Mouse (Mus musculus): ENCODE results near the gene Gnb5. TPM values are rescaled to one million over a fixed set of nuclear protein-coding genes. Genes with fewer than 3 reads are reported as not detected.

Gnb5 gene
- polyA plus RNA-seq, 1 experiment from 2014 or later = 31.9 TPM

DNA sequence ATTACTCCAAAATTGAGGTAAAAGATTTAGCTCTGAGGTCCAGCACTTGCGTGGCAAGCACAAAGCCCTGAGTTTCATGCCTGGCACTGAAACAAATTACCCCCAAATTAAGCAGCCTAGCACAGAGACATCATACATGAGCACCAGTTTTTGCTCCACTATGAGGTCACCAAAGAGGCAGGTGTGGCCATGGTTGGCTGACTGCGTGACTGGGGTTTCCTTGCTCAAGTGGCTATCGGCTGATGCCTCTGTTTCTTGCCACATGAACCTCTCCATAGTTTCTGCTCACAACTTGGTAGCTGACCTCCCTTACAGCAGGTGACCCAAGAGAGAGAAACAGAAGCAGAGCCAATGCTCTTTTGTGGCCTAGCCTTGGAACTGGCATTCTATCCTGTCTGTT is 22.0 kb downstream of the Gnb5 start:
- Histone ChIP-seq H3K27ac (ENCODE audit: low read length) (no peak overlapping the region), H3K4me3 (ENCODE audit: low read depth, low read length) (no peak overlapping the region), H3K9ac (replicated peaks; ENCODE audit: low read depth, low read length) (no peak overlapping the region), H3K4me1 (ENCODE audit: control insufficient read depth, insufficient read depth, low read length) (no peaks in the 10 kb centered on the region), H3K27me3 (ENCODE audit: control insufficient read depth, insufficient read depth, low read length) (no peaks in the 10 kb centered on the region), H3K36me3 (ENCODE audit: control insufficient read depth, insufficient read depth, low read length) (no peaks in the 10 kb centered on the region), H3K4me2 (replicated peaks; ENCODE audit: low read depth, low read length) (no peak overlapping the region), H3K9me3 (ENCODE audit: control insufficient read depth, low read depth, low read length) (no peaks in the 10 kb centered on the region)
- 96% methylated on average over 3 of the region's 3 CpGs for WGBS
- ATAC-seq (ENCODE audit: insufficient number of reproducible peaks, insufficient read depth, low FRiP score, low read depth) = no peak

DNA sequence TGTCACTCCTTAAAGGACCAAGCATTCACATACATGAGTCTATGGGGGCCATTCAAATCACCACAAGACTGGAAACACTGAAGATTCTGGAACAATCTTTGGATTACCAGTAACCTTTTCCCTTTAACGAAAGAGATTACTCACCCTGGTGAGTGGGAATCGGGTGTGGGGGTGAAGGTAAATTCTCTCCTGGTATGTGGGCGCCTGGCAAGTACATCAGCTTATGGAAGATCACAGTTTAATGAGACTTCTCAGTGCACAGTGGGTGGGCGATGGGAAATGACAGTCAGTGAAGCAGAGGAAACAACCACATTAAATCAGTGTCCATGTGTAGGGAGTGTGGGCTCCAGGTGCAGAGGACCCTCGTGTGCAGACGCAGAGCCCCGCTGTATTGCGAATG is 24.7 kb downstream of the Gnb5 start:
- ATAC-seq (ENCODE audit: insufficient number of reproducible peaks, insufficient read depth, low FRiP score, low read depth) = no peak
- 92% methylated on average over 8 of the region's 8 CpGs for WGBS
- H3K27ac ChIP-seq (ENCODE audit: low read length) = no peak overlapping the region
- no peak overlapping the region for H3K4me2 ChIP-seq (replicated peaks; ENCODE audit: low read depth, low read length)
- no peaks in the 10 kb centered on the region for H3K27me3 ChIP-seq (ENCODE audit: control insufficient read depth, insufficient read depth, low read length)
- no peaks in the 10 kb centered on the region for H3K9me3 ChIP-seq (ENCODE audit: control insufficient read depth, low read depth, low read length)
- H3K9ac ChIP-seq (replicated peaks; ENCODE audit: low read depth, low read length) = no peak overlapping the region
- no peak overlapping the region for H3K4me3 ChIP-seq (ENCODE audit: low read depth, low read length)
- peaks cover 4% of the 10 kb centered on the region; the same call in 1 of the 2 replicates for H3K36me3 ChIP-seq (ENCODE audit: control insufficient read depth, insufficient read depth, low read length)
- H3K4me1 ChIP-seq (ENCODE audit: control insufficient read depth, insufficient read depth, low read length) = no peaks in the 10 kb centered on the region

DNA sequence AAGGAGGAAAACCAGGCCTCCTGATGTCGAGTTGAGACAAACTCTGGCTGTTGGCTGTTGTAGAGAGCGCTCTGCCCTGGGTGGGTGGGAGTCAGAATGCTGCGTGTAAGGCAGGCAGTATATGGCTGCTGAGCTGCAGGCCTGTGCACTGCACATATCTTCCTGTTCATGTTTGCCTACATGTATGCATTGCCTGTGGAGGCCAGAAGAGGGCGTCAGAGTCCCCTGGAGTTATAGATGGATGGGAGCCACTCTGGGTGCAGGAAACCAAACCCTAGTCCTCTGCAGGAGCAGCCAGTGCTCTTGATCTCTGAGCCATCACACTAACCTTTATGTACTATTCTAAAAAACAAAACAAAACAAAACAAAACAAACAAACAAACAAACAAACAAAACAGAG is 28.4 kb downstream of the Gnb5 start:
- ATAC-seq (ENCODE audit: insufficient number of reproducible peaks, insufficient read depth, low FRiP score, low read depth) = no peak
- Histone ChIP-seq H3K27ac (ENCODE audit: low read length) (no peak overlapping the region), H3K27me3 (ENCODE audit: control insufficient read depth, insufficient read depth, low read length) (no peaks in the 10 kb centered on the region), H3K4me1 (ENCODE audit: control insufficient read depth, insufficient read depth, low read length) (no peaks in the 10 kb centered on the region), H3K9me3 (ENCODE audit: control insufficient read depth, low read depth, low read length) (no peaks in the 10 kb centered on the region), H3K4me3 (ENCODE audit: low read depth, low read length) (no peak overlapping the region), H3K36me3 (ENCODE audit: control insufficient read depth, insufficient read depth, low read length) (peaks cover 12% of the 10 kb centered on the region; the same call in 1 of the 2 replicates), H3K9ac (replicated peaks; ENCODE audit: low read depth, low read length) (no peak overlapping the region), H3K4me2 (replicated peaks; ENCODE audit: low read depth, low read length) (no peak overlapping the region)
- WGBS = 72% methylated on average over 4 of the region's 4 CpGs

DNA sequence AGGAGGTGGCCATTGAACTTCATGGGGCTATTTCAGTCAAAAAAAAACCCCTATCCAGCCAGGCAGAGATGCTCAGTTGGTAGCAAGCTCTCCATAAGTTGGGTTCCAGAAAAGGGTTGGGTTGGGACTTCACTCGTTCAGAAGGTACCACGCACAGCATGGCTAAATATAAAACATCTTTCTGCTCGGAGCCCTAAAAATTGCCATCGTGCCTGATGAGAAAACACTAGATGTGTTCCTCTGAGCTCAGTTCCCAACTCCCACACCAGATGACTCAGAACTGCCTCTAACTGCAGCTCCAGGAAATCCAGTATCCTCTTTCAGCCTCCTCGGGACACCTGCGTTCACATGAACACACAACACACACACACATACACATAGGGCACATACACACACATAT is 31.9 kb downstream of the Gnb5 start:
- Histone ChIP-seq H3K9me3 (ENCODE audit: control insufficient read depth, low read depth, low read length) (no peaks in the 10 kb centered on the region), H3K4me1 (ENCODE audit: control insufficient read depth, insufficient read depth, low read length) (no peaks in the 10 kb centered on the region), H3K27ac (ENCODE audit: low read length) (no peak overlapping the region), H3K4me3 (ENCODE audit: low read depth, low read length) (no peak overlapping the region), H3K27me3 (ENCODE audit: control insufficient read depth, insufficient read depth, low read length) (no peaks in the 10 kb centered on the region), H3K36me3 (ENCODE audit: control insufficient read depth, insufficient read depth, low read length) (peaks cover 13% of the 10 kb centered on the region; the same call in 1 of the 2 replicates), H3K9ac (replicated peaks; ENCODE audit: low read depth, low read length) (no peak overlapping the region), H3K4me2 (replicated peaks; ENCODE audit: low read depth, low read length) (no peak overlapping the region)
- no peak for ATAC-seq (ENCODE audit: insufficient number of reproducible peaks, insufficient read depth, low FRiP score, low read depth)
- 97% methylated on average over 6 of the region's 6 CpGs for WGBS

DNA sequence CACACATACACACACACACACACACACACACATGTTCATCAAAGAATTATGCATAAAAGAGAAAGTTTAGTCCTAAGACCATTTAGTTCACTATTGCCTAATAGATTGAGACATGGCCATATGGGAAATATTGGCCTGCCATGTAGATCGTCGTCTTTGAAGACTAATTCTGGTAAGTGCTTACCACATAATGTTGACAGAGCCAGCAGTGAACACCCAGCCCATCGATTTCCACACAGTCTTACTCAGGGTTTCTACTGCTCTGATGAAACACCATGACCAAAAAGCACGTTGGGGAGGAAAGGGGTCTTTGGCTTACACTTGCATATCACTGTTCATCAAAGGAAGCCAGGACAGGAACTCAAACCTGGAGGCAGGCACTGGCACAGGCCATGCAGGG is 36.3 kb downstream of the Gnb5 start:
- H3K9ac ChIP-seq (replicated peaks; ENCODE audit: low read depth, low read length) = no peak overlapping the region
- H3K27ac ChIP-seq (ENCODE audit: low read length) = no peak overlapping the region
- H3K4me1 ChIP-seq (ENCODE audit: control insufficient read depth, insufficient read depth, low read length) = no peaks in the 10 kb centered on the region
- ATAC-seq (ENCODE audit: insufficient number of reproducible peaks, insufficient read depth, low FRiP score, low read depth) = no peak
- 85% methylated on average over 4 of the region's 4 CpGs for WGBS
- no peak overlapping the region for H3K4me3 ChIP-seq (ENCODE audit: low read depth, low read length)
- no peaks in the 10 kb centered on the region for H3K27me3 ChIP-seq (ENCODE audit: control insufficient read depth, insufficient read depth, low read length)
- no peaks in the 10 kb centered on the region for H3K9me3 ChIP-seq (ENCODE audit: control insufficient read depth, low read depth, low read length)
- no peak overlapping the region for H3K4me2 ChIP-seq (replicated peaks; ENCODE audit: low read depth, low read length)
- peaks cover 11% of the 10 kb centered on the region; the same call in 1 of the 2 replicates for H3K36me3 ChIP-seq (ENCODE audit: control insufficient read depth, insufficient read depth, low read length)

DNA sequence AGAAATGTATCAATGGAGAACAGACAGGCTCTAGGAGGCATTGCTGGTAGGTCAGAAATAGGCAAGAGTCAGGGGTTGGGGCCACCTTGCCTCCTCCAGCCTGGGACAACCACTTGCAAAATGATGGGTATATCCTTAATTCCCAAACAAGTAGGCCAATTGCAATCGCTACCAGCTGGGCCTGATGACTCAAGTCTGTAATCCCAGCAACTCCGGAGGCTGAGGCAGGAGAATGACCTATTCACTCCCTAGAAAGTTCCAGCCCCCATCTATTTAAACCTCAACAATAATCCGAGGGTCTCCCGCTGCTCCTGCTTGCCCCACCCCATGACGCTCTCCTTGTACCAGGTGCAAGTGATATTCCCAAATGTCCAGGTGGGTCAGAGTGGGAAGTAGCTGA is 41.4 kb downstream of the Gnb5 start, which contains the start of gene Bcl2l10:
Gene Bcl2l10 (plus strand): TSS at position 301 of the 400 bp plus-strand sequence.
- H3K27me3 ChIP-seq (ENCODE audit: control insufficient read depth, insufficient read depth, low read length) = no peaks in the 10 kb centered on the region
- peaks cover 3% of the 10 kb centered on the region; the same call in 1 of the 2 replicates for H3K36me3 ChIP-seq (ENCODE audit: control insufficient read depth, insufficient read depth, low read length)
- H3K9ac ChIP-seq (replicated peaks; ENCODE audit: low read depth, low read length) = no peak within 1 kb of the TSS
- no peak within 1 kb of the TSS for H3K27ac ChIP-seq (ENCODE audit: low read length)
- no peak within 1 kb of the TSS for H3K4me3 ChIP-seq (ENCODE audit: low read depth, low read length)
- H3K9me3 ChIP-seq (ENCODE audit: control insufficient read depth, low read depth, low read length) = no peaks in the 10 kb centered on the region
- ATAC-seq (ENCODE audit: insufficient number of reproducible peaks, insufficient read depth, low FRiP score, low read depth) = no peak
- 93% methylated on average over 5 of the region's 5 CpGs for WGBS
- H3K4me1 ChIP-seq (ENCODE audit: control insufficient read depth, insufficient read depth, low read length) = no peaks in the 10 kb centered on the region
- no peak within 1 kb of the TSS for H3K4me2 ChIP-seq (replicated peaks; ENCODE audit: low read depth, low read length)

DNA sequence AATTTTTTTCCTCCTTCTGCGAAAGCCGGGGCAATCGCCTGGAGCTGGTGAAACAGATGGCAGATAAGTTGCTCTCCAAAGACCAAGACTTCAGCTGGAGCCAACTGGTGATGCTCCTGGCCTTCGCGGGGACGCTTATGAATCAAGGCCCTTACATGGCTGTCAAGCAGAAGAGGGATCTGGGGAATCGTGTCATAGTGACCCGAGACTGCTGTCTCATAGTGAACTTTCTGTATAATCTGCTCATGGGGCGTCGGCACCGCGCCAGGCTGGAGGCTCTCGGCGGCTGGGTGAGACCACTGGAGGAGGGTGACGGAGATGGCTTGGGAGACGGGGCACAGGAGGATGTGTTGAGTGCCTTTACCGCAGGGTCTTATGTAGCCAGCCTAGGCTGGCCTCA is 42.0 kb downstream of the Gnb5 start:
- no peaks in the 10 kb centered on the region for H3K4me1 ChIP-seq (ENCODE audit: control insufficient read depth, insufficient read depth, low read length)
- H3K4me2 ChIP-seq (replicated peaks; ENCODE audit: low read depth, low read length) = no peak overlapping the region
- ATAC-seq (ENCODE audit: insufficient number of reproducible peaks, insufficient read depth, low FRiP score, low read depth) = no peak
- no peak overlapping the region for H3K27ac ChIP-seq (ENCODE audit: low read length)
- no peaks in the 10 kb centered on the region for H3K27me3 ChIP-seq (ENCODE audit: control insufficient read depth, insufficient read depth, low read length)
- WGBS = 91% methylated on average over 17 of the region's 17 CpGs
- H3K36me3 ChIP-seq (ENCODE audit: control insufficient read depth, insufficient read depth, low read length) = peaks cover under 1% of the 10 kb centered on the region; the same call in 1 of the 2 replicates
- H3K9ac ChIP-seq (replicated peaks; ENCODE audit: low read depth, low read length) = no peak overlapping the region
- no peak overlapping the region for H3K4me3 ChIP-seq (ENCODE audit: low read depth, low read length)
- no peaks in the 10 kb centered on the region for H3K9me3 ChIP-seq (ENCODE audit: control insufficient read depth, low read depth, low read length)

DNA sequence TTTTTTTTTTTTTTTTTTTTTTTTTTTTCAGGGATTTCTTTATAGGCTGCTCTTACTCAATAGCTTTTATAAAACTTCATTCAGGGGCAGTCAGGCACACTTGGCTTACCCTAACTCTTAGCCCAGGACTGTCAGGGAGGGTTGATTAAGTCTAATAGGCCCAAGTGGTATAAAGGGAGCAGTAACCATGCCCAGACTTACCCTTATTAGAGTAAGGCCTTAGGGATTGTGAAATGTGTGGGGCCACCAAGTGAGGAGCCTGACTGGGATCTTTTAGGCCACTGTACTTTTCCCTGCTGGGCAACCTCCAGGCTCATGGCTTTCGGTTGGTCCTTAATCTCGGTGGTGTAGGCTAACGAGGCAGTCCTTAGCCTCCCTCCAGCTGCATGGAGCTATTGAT is 42.6 kb downstream of the Gnb5 start:
- 84% methylated on average over 3 of the region's 3 CpGs for WGBS

DNA sequence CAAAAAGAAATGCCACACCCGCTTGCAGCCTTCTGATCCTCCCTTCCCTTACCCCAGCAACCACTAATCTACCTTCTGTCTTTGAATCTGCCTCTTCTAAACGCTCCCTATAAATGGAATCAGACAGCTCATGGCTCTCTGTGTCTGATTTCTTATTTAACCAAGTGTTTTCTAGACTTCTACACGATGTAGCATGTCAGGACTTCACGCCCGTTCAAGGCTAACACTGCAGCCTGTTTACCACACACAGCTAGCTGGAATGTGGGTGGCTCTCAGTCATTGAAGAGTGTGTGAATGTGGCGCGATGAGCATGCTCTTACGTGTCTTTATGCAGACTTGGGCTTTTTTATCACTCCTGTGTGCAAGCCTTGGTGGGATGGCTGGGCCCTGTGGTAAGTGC is 47.0 kb downstream of the Gnb5 start:
- H3K4me3 ChIP-seq (ENCODE audit: low read depth, low read length) = no peak overlapping the region
- H3K27ac ChIP-seq (ENCODE audit: low read length) = peak overlapping the region; percentile 55; the same call in 1 of the 2 replicates
- no peak for ATAC-seq (ENCODE audit: insufficient number of reproducible peaks, insufficient read depth, low FRiP score, low read depth)
- H3K9me3 ChIP-seq (ENCODE audit: control insufficient read depth, low read depth, low read length) = no peaks in the 10 kb centered on the region
- no peak overlapping the region for H3K4me2 ChIP-seq (replicated peaks; ENCODE audit: low read depth, low read length)
- H3K27me3 ChIP-seq (ENCODE audit: control insufficient read depth, insufficient read depth, low read length) = no peaks in the 10 kb centered on the region
- WGBS = 52% methylated on average over 8 of the region's 8 CpGs
- no peaks in the 10 kb centered on the region for H3K4me1 ChIP-seq (ENCODE audit: control insufficient read depth, insufficient read depth, low read length)
- H3K36me3 ChIP-seq (ENCODE audit: control insufficient read depth, insufficient read depth, low read length) = no peaks in the 10 kb centered on the region
- no peak overlapping the region for H3K9ac ChIP-seq (replicated peaks; ENCODE audit: low read depth, low read length)

More for the DNA sequence above, 42.6 kb downstream of the Gnb5 start:
- Histone ChIP-seq H3K27me3 (ENCODE audit: control insufficient read depth, insufficient read depth, low read length) (no peaks in the 10 kb centered on the region), H3K9ac (replicated peaks; ENCODE audit: low read depth, low read length) (no peak overlapping the region), H3K27ac (ENCODE audit: low read length) (no peak overlapping the region), H3K4me3 (ENCODE audit: low read depth, low read length) (no peak overlapping the region), H3K4me1 (ENCODE audit: control insufficient read depth, insufficient read depth, low read length) (no peaks in the 10 kb centered on the region), H3K36me3 (ENCODE audit: control insufficient read depth, insufficient read depth, low read length) (no peaks in the 10 kb centered on the region; the same call in 1 of the 2 replicates), H3K4me2 (replicated peaks; ENCODE audit: low read depth, low read length) (no peak overlapping the region), H3K9me3 (ENCODE audit: control insufficient read depth, low read depth, low read length) (no peaks in the 10 kb centered on the region)
- no peak for ATAC-seq (ENCODE audit: insufficient number of reproducible peaks, insufficient read depth, low FRiP score, low read depth)

All from stomach, embryonic 14.5 days (tissue).